Mouse (Mus musculus) cerebellum, adult 9-11 months (tissue): Measurements from ENCODE around the gene Os9.
"Not testable (repeated sequence)": the region's sequence is repeated elsewhere in the genome, so short reads cannot be mapped to it uniquely, and the experiment has no call there.

Experiments used
- DNase-seq: peaks from one replicate; pipeline ENCODE4 v3.0.0; 2022

The Os9 gene

GRCm38 (mm10) chr10:127078677-127079575, 42.0 kb downstream of the Os9 start:
- DNase-seq = peak; percentile 79

GRCm38 (mm10) chr10:127078001-127078676, 42.8 kb downstream of the Os9 start:
- DNase-seq = peak; percentile 68

- DNase-seq = no peak
Measured at GRCm38 (mm10) chr10:127077515-127077914, 43.4 kb downstream of the Os9 start.

- no peak for DNase-seq
Measured at GRCm38 (mm10) chr10:127076082-127076481, 44.8 kb downstream of the Os9 start.

GRCm38 (mm10) chr10:127075651-127076050, 45.3 kb downstream of the Os9 start:
- no peak for DNase-seq

GRCm38 (mm10) chr10:127075080-127075479, 45.9 kb downstream of the Os9 start, which contains the start of gene Agap2:
TSS of gene Agap2 (plus strand) at chr10:127075284.
- DNase-seq = no peak

- DNase-seq = no peak
Measured at GRCm38 (mm10) chr10:127073981-127074380, 47.0 kb downstream of the Os9 start.

- not testable (repeated sequence) for DNase-seq
Measured at GRCm38 (mm10) chr10:127072969-127073368, 48.0 kb downstream of the Os9 start.

- not testable (repeated sequence) for DNase-seq
Measured at GRCm38 (mm10) chr10:127072270-127072669, 48.7 kb downstream of the Os9 start.

- peak; percentile 28 for DNase-seq
Measured at GRCm38 (mm10) chr10:127071203-127071602, 49.7 kb downstream of the Os9 start.

- peak; percentile 95 for DNase-seq
Measured at GRCm38 (mm10) chr10:127070190-127071121, 50.5 kb downstream of the Os9 start, which contains the start of gene Tspan31. TSS of gene Tspan31 (minus strand) at chr10:127070264.

GRCm38 (mm10) chr10:127069281-127070189, 51.4 kb downstream of the Os9 start:
- DNase-seq = peak; percentile 39

- DNase-seq = no peak
Measured at GRCm38 (mm10) chr10:127068360-127069038, 52.4 kb downstream of the Os9 start.

- DNase-seq = no peak
Measured at GRCm38 (mm10) chr10:127066519-127067018, 54.4 kb downstream of the Os9 start.

GRCm38 (mm10) chr10:127065981-127066380, 55.0 kb downstream of the Os9 start:
- peak; percentile 59 for DNase-seq

GRCm38 (mm10) chr10:127063913-127064870, 56.7 kb downstream of the Os9 start:
- peak; percentile 61 for DNase-seq

GRCm38 (mm10) chr10:127063239-127063872, 57.6 kb downstream of the Os9 start, which contains the start of gene Cdk4:
TSS of gene Cdk4 (plus strand) at chr10:127063534.
- DNase-seq = peak; percentile 99

- no peak for DNase-seq
Measured at GRCm38 (mm10) chr10:127062503-127062902, 58.4 kb downstream of the Os9 start.

- peak; percentile 66 for DNase-seq
Measured at GRCm38 (mm10) chr10:127062101-127062500, 58.8 kb downstream of the Os9 start.
